Mouse (Mus musculus): ENCODE data around the gene Fyn.

Gene Fyn

GRCm38 (mm10) chr10:39445870-39446269 is 77.2 kb downstream of the Fyn start:
- no peak for DNase-seq

DNA sequence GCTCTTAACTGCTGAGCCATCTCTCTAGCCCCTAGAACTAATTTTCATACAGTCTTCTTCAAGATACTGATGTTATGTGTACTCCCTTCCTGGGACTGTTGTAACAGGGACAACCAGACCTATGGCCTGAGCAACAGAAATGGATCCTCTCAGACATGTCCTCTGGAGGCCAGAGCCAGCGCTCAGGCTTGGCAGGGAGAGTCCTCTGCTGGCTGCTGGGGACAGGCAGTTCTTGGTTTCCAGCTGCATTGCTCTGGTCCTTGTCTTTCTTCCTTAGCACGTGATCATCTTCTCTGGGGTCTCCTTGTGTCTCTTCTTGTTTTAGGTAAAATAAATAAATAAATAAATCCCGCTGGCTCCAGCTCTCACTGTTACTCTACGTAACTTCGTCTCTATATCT is 78.1 kb downstream of the Fyn start:
- no peak for DNase-seq

DNA sequence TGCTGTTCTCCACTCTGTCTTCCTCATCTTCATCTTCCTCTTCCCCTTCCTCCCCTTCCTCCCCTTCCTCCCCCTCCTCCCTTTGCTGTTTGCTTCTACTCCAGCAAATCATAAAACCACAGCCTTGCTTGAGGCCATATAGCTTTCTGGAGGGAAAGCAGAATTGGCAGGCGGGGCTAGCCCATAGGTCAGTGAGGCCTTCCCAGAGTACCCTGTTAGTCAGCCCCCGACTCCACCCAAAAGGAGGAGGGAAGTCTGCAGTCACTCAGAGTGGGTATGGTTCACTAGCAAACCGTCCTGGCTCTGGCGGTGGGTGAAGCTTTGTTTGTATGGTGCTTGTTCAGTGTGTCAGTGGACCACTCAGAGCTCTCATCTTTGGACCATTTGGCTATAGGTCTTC is 80.5 kb downstream of the Fyn start:
- DNase-seq, result no peak

- DNase-seq, result peak in 1 of 2 experiments; percentile 40
Observed at GRCm38 (mm10) chr10:39450356-39450755, 81.7 kb downstream of the Fyn start.

- no peak for DNase-seq
Observed at GRCm38 (mm10) chr10:39451065-39451464, 82.4 kb downstream of the Fyn start.

DNA sequence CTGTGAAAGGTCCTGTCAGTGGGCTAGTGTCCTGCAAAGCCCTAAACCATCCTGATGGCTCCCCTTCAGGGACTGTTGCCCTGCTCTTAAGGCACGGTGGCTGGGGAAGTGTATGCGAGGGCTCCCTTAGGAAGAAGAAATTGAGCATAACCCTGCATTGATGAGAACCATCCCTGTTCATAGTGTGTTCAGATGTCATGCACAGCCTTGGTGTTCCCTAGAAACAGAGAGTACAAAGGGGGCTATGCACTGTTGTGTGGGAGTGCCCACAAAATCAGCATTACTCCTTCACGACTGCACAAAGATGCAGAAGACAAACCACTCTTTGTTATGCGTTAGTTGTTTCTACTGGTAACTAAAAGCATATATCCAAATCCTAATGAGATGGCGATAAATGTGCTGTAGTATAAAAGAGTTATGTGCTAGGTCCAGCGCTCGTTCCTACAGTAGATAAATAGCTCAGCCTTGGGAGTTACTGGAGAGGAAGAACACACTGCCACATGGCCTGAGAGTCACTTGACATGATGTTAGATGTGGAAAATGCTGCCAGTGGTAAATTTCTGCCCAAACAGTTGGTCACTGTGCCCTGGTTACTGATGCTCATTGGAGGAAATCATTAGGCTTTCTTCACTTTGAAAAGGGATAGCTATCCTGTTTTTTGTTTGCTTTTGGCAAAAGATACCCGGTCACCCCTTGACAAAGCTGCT is 83.4 kb downstream of the Fyn start:
- no peak for DNase-seq

DNA sequence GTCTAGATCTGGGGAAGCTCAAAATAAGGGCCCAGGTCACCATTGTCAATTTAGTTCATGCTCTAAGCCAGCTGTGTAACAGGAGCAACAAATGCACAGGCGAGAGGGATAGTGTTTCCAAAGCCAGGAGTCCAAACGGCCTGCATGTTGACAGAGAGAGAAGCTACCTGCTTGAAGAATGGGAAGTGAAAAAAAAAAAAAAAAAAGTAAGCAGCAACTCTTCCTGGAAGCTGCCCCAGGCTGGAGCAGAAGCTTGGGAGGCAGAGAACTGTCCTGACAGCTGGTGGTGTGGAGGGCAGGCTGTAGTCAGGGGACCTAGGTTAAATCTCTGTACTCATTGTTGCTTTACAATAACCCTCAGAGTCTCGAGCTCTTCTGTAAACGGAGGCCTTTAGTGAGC is 86.7 kb downstream of the Fyn start:
- no peak for DNase-seq

DNA sequence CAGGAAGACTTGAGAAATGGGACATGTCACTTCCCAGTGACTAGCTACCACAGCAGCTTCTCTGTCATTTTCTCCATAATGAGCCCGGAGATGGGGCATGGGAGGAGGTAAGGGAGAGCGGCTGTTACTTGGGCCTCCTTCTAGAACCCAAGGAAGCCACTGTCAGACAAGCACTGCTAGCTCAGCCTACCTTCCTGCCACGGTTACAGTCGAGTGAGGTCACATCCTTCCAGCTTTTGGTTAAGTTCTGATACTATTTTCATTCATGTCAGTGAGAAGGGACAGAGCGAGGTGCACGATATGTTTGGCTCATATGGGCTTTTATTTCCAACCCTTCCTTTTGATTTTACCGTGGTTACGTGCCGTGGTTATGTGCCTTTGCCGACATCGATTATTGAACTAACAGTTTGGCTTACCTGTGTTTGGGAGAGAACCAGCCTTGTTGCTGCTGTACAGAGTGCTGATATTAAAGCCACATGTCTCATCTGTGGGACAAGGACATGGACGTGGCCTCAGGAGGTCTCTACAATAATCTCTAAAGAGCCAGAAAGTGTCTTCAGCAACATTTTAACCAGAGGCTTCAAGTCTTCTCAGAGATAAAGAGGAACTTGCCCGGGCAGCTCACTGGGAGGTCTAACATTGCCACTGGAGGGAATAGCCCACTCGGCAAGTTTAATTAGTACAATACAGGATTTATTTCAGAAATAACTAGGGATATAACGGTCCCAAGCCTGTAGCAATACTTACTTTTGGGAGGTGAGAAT is 87.4 kb downstream of the Fyn start:
- no peak for DNase-seq

DNA sequence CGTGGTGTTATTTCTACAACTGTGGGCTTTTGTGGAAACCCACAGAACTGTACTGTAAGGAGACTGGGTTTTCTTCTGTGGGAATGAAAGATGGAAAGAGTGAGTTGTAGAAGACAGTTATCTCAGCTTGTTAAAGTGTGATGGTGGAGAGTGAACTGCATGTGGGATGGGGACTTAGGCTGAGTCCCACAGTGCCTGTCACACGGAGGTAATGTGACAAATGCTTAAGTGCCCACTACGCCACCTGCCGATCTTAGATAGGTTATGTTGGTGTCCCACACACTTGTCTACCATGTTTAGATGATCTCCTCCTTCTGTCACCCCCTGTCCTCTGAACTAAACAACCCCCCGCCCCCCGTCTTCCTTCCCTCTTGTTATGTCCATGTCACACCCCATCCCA is 88.1 kb downstream of the Fyn start:
- DNase-seq, result no peak

DNA sequence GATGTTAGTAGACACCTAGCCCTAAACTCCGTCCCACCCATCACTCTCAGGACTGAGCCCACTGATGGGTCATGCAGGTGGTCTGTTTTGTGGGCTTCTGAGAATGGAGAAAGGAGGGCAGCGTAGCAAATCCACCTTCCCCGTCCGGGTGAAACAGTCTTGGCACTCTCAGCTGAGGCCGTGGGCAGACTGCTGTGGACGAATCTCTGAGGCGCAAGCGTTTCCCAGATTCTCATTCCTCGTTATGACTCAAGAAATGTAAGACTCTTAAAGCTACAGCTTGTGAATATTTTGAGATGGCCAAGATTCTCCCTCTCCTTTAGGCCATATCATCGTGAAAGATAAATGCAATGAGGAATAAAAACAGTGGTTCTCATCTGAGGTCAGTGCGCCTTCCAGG is 88.6 kb downstream of the Fyn start:
- no peak for DNase-seq

GRCm38 (mm10) chr10:39458766-39459699 is 90.4 kb downstream of the Fyn start:
- DNase-seq, result peak; percentile 76 to 80

DNA sequence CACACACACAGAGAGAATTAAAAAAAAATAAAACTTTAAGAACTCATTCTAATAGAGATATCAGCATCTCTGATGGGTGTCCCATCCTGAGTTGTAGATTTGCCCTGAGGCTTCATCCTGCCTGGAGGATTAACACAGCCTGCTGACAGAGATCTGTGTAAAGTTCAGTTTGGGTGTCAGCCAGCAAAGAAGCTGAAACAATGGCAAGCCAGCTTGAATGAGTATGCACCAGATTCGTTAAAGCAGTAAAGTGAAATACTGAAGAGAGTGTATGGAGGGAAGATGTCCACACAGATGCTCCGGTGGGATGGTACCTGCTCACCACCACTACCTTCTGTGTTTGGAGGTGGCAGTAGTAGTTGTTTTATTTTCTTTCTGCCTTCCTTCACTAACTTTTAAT is 92.0 kb downstream of the Fyn start:
- peak in 1 of 2 experiments; percentile 25 for DNase-seq

- DNase-seq, result peak in 1 of 2 experiments; percentile 43
Observed at GRCm38 (mm10) chr10:39461909-39462308, 93.3 kb downstream of the Fyn start.

DNA sequence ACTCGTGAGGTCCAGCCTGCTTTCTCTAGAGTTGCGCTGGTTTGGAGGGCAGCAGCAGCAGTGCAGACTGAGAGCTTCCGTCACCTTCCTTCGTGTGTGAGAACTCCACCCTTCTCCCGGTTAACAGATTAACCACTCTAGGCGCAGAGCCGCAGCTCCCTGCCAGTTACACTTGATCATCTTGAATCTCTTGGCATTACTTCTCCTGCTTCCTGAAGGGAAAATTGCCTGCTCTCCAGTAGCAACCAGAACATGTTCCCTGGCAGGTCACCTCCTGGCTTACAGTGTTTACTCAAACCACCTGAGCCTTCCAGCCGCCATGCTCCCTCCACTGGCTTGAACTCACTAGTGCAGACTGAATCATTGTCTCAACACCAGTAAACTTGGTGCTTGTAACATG is 94.1 kb downstream of the Fyn start:
- peak; percentile 40 to 50 for DNase-seq

DNA sequence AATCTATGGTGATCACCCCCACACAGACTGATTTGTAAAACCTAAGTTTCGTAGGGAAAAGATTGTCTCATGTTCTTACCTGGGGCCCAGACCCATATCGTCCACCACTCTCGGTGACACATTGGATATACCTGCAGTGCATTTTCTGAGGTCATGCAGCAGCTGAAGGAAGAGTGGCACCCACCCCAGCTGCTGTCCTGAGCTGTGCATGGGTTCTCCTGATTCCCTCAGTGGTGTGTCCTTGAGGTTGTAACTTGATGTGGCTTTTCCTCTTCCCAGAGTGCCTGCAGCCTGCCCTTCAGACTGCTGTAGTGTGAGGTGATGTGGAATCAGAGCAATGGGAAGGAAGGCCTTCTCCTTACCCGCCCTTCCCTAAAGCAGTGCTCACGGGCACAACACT is 95.7 kb downstream of the Fyn start:
- DNase-seq, result no peak

DNA sequence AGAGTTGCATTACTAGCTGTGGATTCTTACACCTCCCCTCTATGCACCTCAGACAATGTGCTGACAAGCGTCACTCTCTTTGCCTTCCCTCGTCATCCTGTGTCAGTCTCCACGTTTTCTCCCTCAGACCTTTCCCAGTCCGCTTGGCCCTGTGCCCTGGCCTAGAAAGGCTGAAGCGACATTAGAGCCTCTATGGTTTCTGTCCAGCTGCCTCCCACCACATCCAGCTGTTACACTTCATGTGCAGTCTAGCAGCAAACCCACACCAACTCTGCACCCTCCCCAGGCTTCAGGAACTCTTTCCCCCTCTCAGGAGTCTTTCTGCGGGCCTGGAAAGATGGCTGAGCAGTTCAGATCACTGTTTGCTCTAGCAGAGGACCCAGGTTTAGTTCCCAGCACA is 98.7 kb downstream of the Fyn start:
- DNase-seq, result peak; percentile 56 to 65

DNA sequence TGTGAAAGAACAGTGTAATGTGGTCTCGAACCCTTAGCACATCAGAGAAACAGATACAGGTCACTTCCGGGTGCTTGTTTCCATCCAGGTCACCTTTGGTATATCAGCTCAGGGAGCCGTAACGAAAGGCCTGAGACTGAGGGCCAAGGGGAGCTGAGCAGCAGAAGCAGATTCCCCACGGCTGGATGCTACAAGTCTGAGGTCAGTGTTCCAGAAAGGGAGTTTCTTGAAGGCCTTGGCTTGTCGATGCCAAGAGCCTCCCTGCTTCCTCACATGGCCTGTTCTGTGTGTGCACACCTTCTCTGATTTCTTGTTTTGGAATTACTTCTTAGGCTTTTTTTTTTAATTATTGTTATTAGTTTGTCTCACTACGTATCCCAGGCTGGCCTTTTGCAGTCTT is 99.2 kb downstream of the Fyn start:
- DNase-seq, result no peak

DNA sequence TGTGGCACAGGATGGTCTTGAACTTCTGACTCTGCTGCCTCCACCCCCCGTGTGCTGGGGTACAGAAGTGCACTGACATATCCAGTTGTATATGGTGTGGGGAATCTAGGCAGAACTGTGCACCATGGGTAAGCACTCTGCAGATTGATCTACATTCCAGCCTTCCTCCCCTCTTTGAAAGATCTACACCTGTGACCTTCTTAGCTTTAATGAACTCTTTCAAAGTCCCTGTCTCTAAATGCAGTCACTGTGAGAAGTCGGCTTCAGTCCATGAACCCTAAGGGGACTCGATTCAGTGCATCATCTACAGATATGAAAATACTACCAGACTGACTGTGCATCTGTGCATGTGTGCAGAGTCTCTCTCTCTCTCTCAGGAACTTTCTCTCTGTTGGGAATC is 99.9 kb downstream of the Fyn start:
- no peak for DNase-seq

DNA sequence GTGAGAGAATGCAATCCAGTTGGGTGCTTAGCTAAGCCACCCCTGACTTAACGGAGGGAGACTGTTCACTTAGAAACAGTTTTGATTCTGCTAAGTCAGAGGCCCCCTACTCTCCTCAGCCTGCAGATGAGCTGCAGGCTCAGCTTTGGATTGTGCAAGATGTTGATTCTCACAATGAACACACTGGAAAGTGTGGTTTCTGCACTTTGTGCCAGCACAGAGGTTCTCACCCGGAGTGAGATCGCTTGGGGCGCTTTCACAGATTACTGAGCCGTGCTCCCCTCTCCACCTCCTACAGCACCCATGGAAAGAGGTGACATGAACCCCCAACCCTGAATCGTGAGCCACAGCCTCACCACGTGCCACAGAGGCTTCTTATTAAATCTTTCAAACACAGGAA is 100.7 kb downstream of the Fyn start:
- DNase-seq, result no peak

GRCm38 (mm10) chr10:39470321-39470720 is 101.7 kb downstream of the Fyn start:
- no peak for DNase-seq

GRCm38 (mm10) chr10:39471040-39471713 is 102.5 kb downstream of the Fyn start:
- DNase-seq, result peak; percentile 48 to 53

DNA sequence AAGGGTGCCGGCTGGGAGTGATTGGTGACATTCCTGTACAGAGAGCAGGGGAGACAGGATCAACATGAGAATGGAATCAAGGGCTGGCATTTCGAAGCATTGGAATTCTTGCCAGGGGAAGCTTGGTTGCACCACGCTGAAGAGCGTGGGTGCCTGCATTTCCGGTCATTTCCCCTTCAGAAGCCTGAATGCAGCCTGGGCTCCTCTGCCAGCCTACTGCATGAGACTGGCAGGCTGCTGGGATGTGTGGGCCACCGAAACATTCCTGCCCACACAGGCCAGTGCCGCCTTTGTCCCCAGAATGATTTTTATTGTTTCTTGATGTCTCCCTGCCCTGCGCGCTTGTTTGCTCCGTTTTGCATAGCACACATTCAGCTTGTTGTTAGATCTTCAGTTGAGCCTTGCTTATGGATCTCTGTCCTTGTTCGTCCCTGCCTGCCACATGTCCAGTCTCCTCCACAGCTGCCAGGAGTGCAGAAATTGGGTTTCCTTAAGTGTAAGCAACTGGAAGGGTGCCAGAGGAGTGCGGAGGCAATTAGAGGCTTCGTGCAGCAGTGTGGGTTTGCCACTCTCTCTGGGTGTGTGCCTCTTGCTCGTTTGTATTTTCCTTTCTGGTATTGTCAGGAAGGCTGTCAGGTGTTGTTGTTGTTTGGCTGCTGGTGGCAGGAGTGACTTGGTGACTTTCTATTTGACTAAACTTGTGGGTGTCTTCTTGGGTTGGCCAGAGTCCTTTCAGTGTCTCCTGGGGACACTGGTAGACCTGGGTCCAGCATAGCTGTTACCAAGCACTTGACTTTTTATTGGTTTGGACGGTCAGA is 103.3 kb downstream of the Fyn start:
- DNase-seq, result peak; percentile 63 to 65
